Mouse (Mus musculus) MEL (cell line): Measurements from ENCODE around the gene Hist1h3c.
A peak's percentile ranks its signal among the peaks of the same experiment; 100 is the strongest.

Experiments
- CTCF ChIP-seq, 3 experiments: IDR thresholded peaks in 2 of 3; conservative IDR thresholded peaks in 1 of 3; 2 replicates each; pipeline ENCODE4 v1.5.1; 2011 to 2012; ENCODE audit warnings: low read length in 3 of 3, low read depth in 2 of 3, mild to moderate bottlenecking in 2 of 3, improper control_type of control experiment in 1 of 3, inconsistent platforms in 1 of 3, mixed read lengths in 1 of 3, moderate library complexity in 1 of 3; ENCODE audit not compliant: control insufficient read depth in 1 of 3, insufficient read depth in 1 of 3, poor library complexity in 1 of 3, severe bottlenecking in 1 of 3
- ELF1 ChIP-seq: IDR thresholded peaks from 2 replicates; pipeline ENCODE4 v1.6.1; 2014; ENCODE audit warnings: low read depth, mild to moderate bottlenecking, inconsistent platforms, low read length, improper control_type of control experiment, moderate library complexity
- EP300 ChIP-seq, 2 experiments: IDR thresholded peaks; 2 replicates each; pipeline ENCODE4 v1.6.1; 2011; ENCODE audit warnings: improper control_type of control experiment in 2 of 2, low read length in 2 of 2, low read depth in 1 of 2, mild to moderate bottlenecking in 1 of 2
- GABPA ChIP-seq: IDR thresholded peaks from 2 replicates; pipeline ENCODE4 v1.6.1; 2012; ENCODE audit warnings: low read depth, mild to moderate bottlenecking, inconsistent platforms, low read length, improper control_type of control experiment, moderate library complexity
- KAT2A ChIP-seq: conservative IDR thresholded peaks from 2 replicates; pipeline ENCODE4 v1.6.1; 2012; ENCODE audit warnings: low read depth, low read length, improper control_type of control experiment, inconsistent platforms
- MYB ChIP-seq: IDR thresholded peaks from 2 replicates; pipeline ENCODE4 v1.6.1; 2011; ENCODE audit warnings: mild to moderate bottlenecking, low read depth, low read length, improper control_type of control experiment
- NRF1 ChIP-seq: IDR thresholded peaks from 2 replicates; pipeline ENCODE4 v1.6.1; 2014; ENCODE audit warnings: low read depth, mild to moderate bottlenecking, inconsistent platforms, low read length, improper control_type of control experiment, moderate library complexity; ENCODE audit not compliant: poor library complexity, insufficient read depth, severe bottlenecking
- POLR2A ChIP-seq, 2 experiments: IDR thresholded peaks; 2 replicates each; pipeline ENCODE4 v1.6.1; 2011 to 2012; ENCODE audit warnings: low read length in 2 of 2, mild to moderate bottlenecking in 2 of 2, control low read depth in 1 of 2, improper control_type of control experiment in 1 of 2, low read depth in 1 of 2, moderate library complexity in 1 of 2; ENCODE audit not compliant: control insufficient read depth in 1 of 2, insufficient read depth in 1 of 2, poor library complexity in 1 of 2
- RCOR1 ChIP-seq: IDR thresholded peaks from 2 replicates; pipeline ENCODE4 v1.6.1; 2012; ENCODE audit warnings: low read depth, mild to moderate bottlenecking, inconsistent platforms, low read length, improper control_type of control experiment
- TAL1 ChIP-seq: IDR thresholded peaks from 2 replicates; pipeline ENCODE4 v1.6.1; 2012; ENCODE audit warnings: mild to moderate bottlenecking, inconsistent platforms, low read length, moderate library complexity, mixed read lengths
- TCF12 ChIP-seq: IDR thresholded peaks from 2 replicates; pipeline ENCODE4 v1.6.1; 2014; ENCODE audit warnings: low read depth, mild to moderate bottlenecking, inconsistent platforms, low read length, improper control_type of control experiment, moderate library complexity
- USF2 ChIP-seq, 2 experiments: IDR thresholded peaks; 2 replicates each; pipeline ENCODE4 v1.6.1; 2011 to 2012; ENCODE audit warnings: improper control_type of control experiment in 2 of 2, low read length in 2 of 2, borderline replicate concordance in 1 of 2, inconsistent platforms in 1 of 2, low read depth in 1 of 2, mild to moderate bottlenecking in 1 of 2; ENCODE audit not compliant: insufficient read depth in 1 of 2
- ZC3H11A ChIP-seq: IDR thresholded peaks from 2 replicates; pipeline ENCODE4 v1.6.1; 2012; ENCODE audit warnings: low read depth, mild to moderate bottlenecking, inconsistent platforms, low read length, improper control_type of control experiment
- ZNF384 ChIP-seq: IDR thresholded peaks from 2 replicates; pipeline ENCODE4 v1.6.1; 2012; ENCODE audit warnings: low read depth, mild to moderate bottlenecking, inconsistent platforms, low read length, improper control_type of control experiment

GRCm38 (mm10) chr13:23739069-23739921 is 6.1 kb downstream of the Hist1h3c start:
- TF ChIP-seq RCOR1 (no peak), TAL1 (no peak), CTCF (IDR thresholded peaks at IDR 0.05 in 2 of 3, conservative IDR thresholded peaks at IDR 0.05 in 1 of 3; ENCODE audit: control insufficient read depth in 1 of 3, insufficient read depth in 1 of 3, low read depth in 2 of 3, low read length in 3 of 3, poor library complexity in 1 of 3, severe bottlenecking in 1 of 3) (no peak), ZNF384 (no peak), GABPA (no peak), MYB (no peak), USF2 (IDR thresholded peaks at IDR 0.05; ENCODE audit: borderline replicate concordance in 1 of 2, insufficient read depth in 1 of 2, low read depth in 1 of 2, low read length in 2 of 2) (no peak), EP300 (IDR thresholded peaks at IDR 0.05; ENCODE audit: low read depth in 1 of 2, low read length in 2 of 2) (no peak), TCF12 (no peak), KAT2A (no peak), ZC3H11A (no peak), POLR2A (IDR thresholded peaks at IDR 0.05; ENCODE audit: control insufficient read depth in 1 of 2, insufficient read depth in 1 of 2, low read depth in 1 of 2, low read length in 2 of 2, poor library complexity in 1 of 2) (peak; percentile 93), ELF1 (no peak), NRF1 (no peak)
